Mouse (Mus musculus): ENCODE data around the gene Terf2ip. TPM values are rescaled to one million over a fixed set of nuclear protein-coding genes. Genes with fewer than 3 reads are reported as not detected.

The Terf2ip gene
- polyA plus RNA-seq, 1 experiment from 2014 or later: 64.6 TPM

DNA sequence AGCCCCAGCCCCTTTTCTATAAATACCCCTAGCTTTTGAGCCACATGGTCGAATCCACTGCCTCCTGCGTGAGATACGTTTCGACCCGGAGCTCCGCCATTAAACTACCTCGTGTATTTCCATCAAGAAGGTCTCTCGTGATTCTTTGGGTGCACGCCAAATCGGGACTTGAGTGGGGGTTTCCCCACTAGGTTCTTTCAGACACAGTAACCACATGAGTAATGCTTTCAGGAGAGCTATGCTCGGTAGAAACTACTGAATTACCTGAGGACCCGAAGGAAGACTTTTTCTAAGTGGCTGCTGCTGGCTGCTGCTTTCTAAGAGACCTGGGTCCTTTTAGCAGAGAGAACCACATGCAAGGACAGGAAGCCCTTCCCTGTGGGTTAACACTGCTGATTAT lies 37.1 kb upstream of the Terf2ip start:
- ATAC-seq: no peak
- peaks cover 4% of the 10 kb centered on the region; the same call in 1 of the 2 replicates for H3K36me3 ChIP-seq (ENCODE audit: control insufficient read depth, insufficient read depth)
- 97% methylated on average over 12 of the region's 12 CpGs for WGBS

DNA sequence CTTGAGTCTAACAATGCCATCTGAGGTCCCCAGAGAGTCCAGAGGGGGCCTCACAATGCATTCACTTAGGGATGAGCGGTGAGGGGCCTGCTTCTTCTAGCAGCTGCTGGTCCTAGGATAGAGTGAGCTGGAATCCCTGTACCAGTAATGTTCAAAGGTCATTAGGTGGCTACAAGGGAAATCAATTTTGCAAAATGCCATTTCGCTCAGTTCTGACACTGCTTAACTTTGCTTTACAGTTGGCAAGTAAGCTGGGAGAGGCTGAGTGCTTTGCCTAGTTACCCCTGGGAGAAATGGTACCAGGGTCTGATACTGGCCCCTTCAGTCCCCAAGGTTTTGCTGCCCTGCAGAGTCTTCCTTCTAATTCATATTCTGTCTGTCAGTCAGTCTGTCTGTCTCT lies 35.5 kb upstream of the Terf2ip start:
- Histone ChIP-seq H3K27me3 (replicated peaks; ENCODE audit: control insufficient read depth, insufficient read depth, low read length) (no peaks in the 10 kb centered on the region), H3K4me2 (ENCODE audit: low read length) (no peak overlapping the region), H3K36me3 (ENCODE audit: control insufficient read depth, insufficient read depth) (peaks cover 4% of the 10 kb centered on the region; the same call in 1 of the 2 replicates), H3K9ac (replicated peaks; ENCODE audit: low read depth, low read length) (no peak overlapping the region), H3K4me3 (replicated peaks; ENCODE audit: low read length) (no peak overlapping the region), H3K9me3 (ENCODE audit: control insufficient read depth, low read length) (no peaks in the 10 kb centered on the region), H3K4me1 (replicated peaks; ENCODE audit: control insufficient read depth, insufficient read depth, low read length) (no peaks in the 10 kb centered on the region), H3K27ac (ENCODE audit: low read length) (no peak overlapping the region)
- 98% methylated on average over 2 of the region's 2 CpGs for WGBS
- ATAC-seq: no peak

More for the DNA sequence above, 37.1 kb upstream of the Terf2ip start:
- H3K27me3 ChIP-seq (replicated peaks; ENCODE audit: control insufficient read depth, insufficient read depth, low read length): no peaks in the 10 kb centered on the region
- no peak overlapping the region for H3K4me3 ChIP-seq (replicated peaks; ENCODE audit: low read length)
- H3K27ac ChIP-seq (ENCODE audit: low read length): no peak overlapping the region
- H3K9me3 ChIP-seq (ENCODE audit: control insufficient read depth, low read length): no peaks in the 10 kb centered on the region
- no peak overlapping the region for H3K9ac ChIP-seq (replicated peaks; ENCODE audit: low read depth, low read length)
- no peaks in the 10 kb centered on the region for H3K4me1 ChIP-seq (replicated peaks; ENCODE audit: control insufficient read depth, insufficient read depth, low read length)
- H3K4me2 ChIP-seq (ENCODE audit: low read length): no peak overlapping the region

GRCm38 (mm10) chr8:111976326-111976725 lies 34.9 kb upstream of the Terf2ip start:
- no peak overlapping the region for H3K27ac ChIP-seq (ENCODE audit: low read length)
- H3K4me1 ChIP-seq (replicated peaks; ENCODE audit: control insufficient read depth, insufficient read depth, low read length): no peaks in the 10 kb centered on the region
- H3K4me3 ChIP-seq (replicated peaks; ENCODE audit: low read length): no peak overlapping the region
- no peak overlapping the region for H3K9ac ChIP-seq (replicated peaks; ENCODE audit: low read depth, low read length)
- no peaks in the 10 kb centered on the region for H3K27me3 ChIP-seq (replicated peaks; ENCODE audit: control insufficient read depth, insufficient read depth, low read length)
- H3K9me3 ChIP-seq (ENCODE audit: control insufficient read depth, low read length): no peaks in the 10 kb centered on the region
- H3K4me2 ChIP-seq (ENCODE audit: low read length): no peak overlapping the region
- 95% methylated on average over 2 of the region's 2 CpGs for WGBS
- peaks cover 4% of the 10 kb centered on the region; the same call in 1 of the 2 replicates for H3K36me3 ChIP-seq (ENCODE audit: control insufficient read depth, insufficient read depth)
- no peak for ATAC-seq

- no peaks in the 10 kb centered on the region for H3K4me1 ChIP-seq (replicated peaks; ENCODE audit: control insufficient read depth, insufficient read depth, low read length)
- 84% methylated on average over 10 of the region's 10 CpGs for WGBS
- H3K4me2 ChIP-seq (ENCODE audit: low read length): no peak overlapping the region
- H3K4me3 ChIP-seq (replicated peaks; ENCODE audit: low read length): no peak overlapping the region
- no peak overlapping the region for H3K27ac ChIP-seq (ENCODE audit: low read length)
- ATAC-seq: no peak
- no peaks in the 10 kb centered on the region for H3K9me3 ChIP-seq (ENCODE audit: control insufficient read depth, low read length)
- H3K36me3 ChIP-seq (ENCODE audit: control insufficient read depth, insufficient read depth): peaks cover 4% of the 10 kb centered on the region; the same call in 1 of the 2 replicates
- H3K9ac ChIP-seq (replicated peaks; ENCODE audit: low read depth, low read length): no peak overlapping the region
- H3K27me3 ChIP-seq (replicated peaks; ENCODE audit: control insufficient read depth, insufficient read depth, low read length): no peaks in the 10 kb centered on the region
Observed at GRCm38 (mm10) chr8:111978147-111978546, 33.1 kb upstream of the Terf2ip start.

GRCm38 (mm10) chr8:111982116-111982515 lies 29.1 kb upstream of the Terf2ip start:
- H3K9ac ChIP-seq (replicated peaks; ENCODE audit: low read depth, low read length): no peak overlapping the region
- peaks cover 11% of the 10 kb centered on the region; the same call in 1 of the 2 replicates for H3K36me3 ChIP-seq (ENCODE audit: control insufficient read depth, insufficient read depth)
- WGBS: 82% methylated on average over 7 of the region's 7 CpGs
- H3K9me3 ChIP-seq (ENCODE audit: control insufficient read depth, low read length): no peaks in the 10 kb centered on the region
- H3K4me3 ChIP-seq (replicated peaks; ENCODE audit: low read length): no peak overlapping the region
- no peak overlapping the region for H3K4me2 ChIP-seq (ENCODE audit: low read length)
- no peak overlapping the region for H3K27ac ChIP-seq (ENCODE audit: low read length)
- no peaks in the 10 kb centered on the region for H3K4me1 ChIP-seq (replicated peaks; ENCODE audit: control insufficient read depth, insufficient read depth, low read length)
- no peak for ATAC-seq
- H3K27me3 ChIP-seq (replicated peaks; ENCODE audit: control insufficient read depth, insufficient read depth, low read length): no peaks in the 10 kb centered on the region

DNA sequence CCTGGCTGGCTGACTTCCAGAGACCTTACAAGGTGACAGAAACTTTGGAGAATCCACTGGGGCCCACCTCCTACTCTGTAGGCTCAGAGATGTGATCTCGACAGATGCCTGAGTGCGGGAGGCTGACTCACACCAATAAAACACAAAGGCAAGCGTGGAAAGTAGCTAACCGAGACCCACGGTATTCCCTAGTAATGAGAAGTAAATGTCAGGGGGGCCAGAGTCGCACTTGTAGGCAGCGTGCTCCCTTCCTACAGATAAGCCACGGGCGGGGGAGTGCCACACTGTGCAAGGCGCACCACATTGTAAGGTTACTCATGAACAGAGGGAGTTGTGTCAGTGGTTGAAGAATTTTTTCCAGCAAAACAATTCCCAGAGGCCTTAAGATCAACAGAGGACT lies 26.7 kb upstream of the Terf2ip start:
- Histone ChIP-seq H3K4me3 (replicated peaks; ENCODE audit: low read length) (no peak overlapping the region), H3K9me3 (ENCODE audit: control insufficient read depth, low read length) (no peaks in the 10 kb centered on the region), H3K27ac (ENCODE audit: low read length) (no peak overlapping the region), H3K36me3 (ENCODE audit: control insufficient read depth, insufficient read depth) (peaks cover 7% of the 10 kb centered on the region; the same call in 1 of the 2 replicates), H3K27me3 (replicated peaks; ENCODE audit: control insufficient read depth, insufficient read depth, low read length) (no peaks in the 10 kb centered on the region), H3K4me2 (ENCODE audit: low read length) (no peak overlapping the region), H3K4me1 (replicated peaks; ENCODE audit: control insufficient read depth, insufficient read depth, low read length) (no peaks in the 10 kb centered on the region), H3K9ac (replicated peaks; ENCODE audit: low read depth, low read length) (no peak overlapping the region)
- 90% methylated on average over 10 of the region's 10 CpGs for WGBS
- ATAC-seq: no peak

- no peaks in the 10 kb centered on the region for H3K27me3 ChIP-seq (replicated peaks; ENCODE audit: control insufficient read depth, insufficient read depth, low read length)
- peaks cover 7% of the 10 kb centered on the region for H3K4me1 ChIP-seq (replicated peaks; ENCODE audit: control insufficient read depth, insufficient read depth, low read length)
- no peak for ATAC-seq
- no peak overlapping the region for H3K4me2 ChIP-seq (ENCODE audit: low read length)
- H3K9me3 ChIP-seq (ENCODE audit: control insufficient read depth, low read length): no peaks in the 10 kb centered on the region
- WGBS: 13% methylated on average over 7 of the region's 7 CpGs
- no peak overlapping the region for H3K9ac ChIP-seq (replicated peaks; ENCODE audit: low read depth, low read length)
- H3K27ac ChIP-seq (ENCODE audit: low read length): no peak overlapping the region
- H3K36me3 ChIP-seq (ENCODE audit: control insufficient read depth, insufficient read depth): peaks cover 11% of the 10 kb centered on the region; the same call in 1 of the 2 replicates
- H3K4me3 ChIP-seq (replicated peaks; ENCODE audit: low read length): no peak overlapping the region
Observed at GRCm38 (mm10) chr8:111989911-111990310, 21.3 kb upstream of the Terf2ip start.

GRCm38 (mm10) chr8:111991278-111991677 lies 19.9 kb upstream of the Terf2ip start:
- Histone ChIP-seq H3K36me3 (ENCODE audit: control insufficient read depth, insufficient read depth) (peaks cover 16% of the 10 kb centered on the region), H3K4me3 (replicated peaks; ENCODE audit: low read length) (peak overlapping the region; percentile 86), H3K9me3 (ENCODE audit: control insufficient read depth, low read length) (no peaks in the 10 kb centered on the region), H3K9ac (replicated peaks; ENCODE audit: low read depth, low read length) (peak overlapping the region; percentile 78; the same call in 1 of the 2 replicates), H3K4me1 (replicated peaks; ENCODE audit: control insufficient read depth, insufficient read depth, low read length) (peaks cover 7% of the 10 kb centered on the region), H3K4me2 (ENCODE audit: low read length) (peak overlapping the region; percentile 69), H3K27ac (ENCODE audit: low read length) (no peak overlapping the region), H3K27me3 (replicated peaks; ENCODE audit: control insufficient read depth, insufficient read depth, low read length) (no peaks in the 10 kb centered on the region)
- ATAC-seq: no peak
- 47% methylated on average over 8 of the region's 8 CpGs for WGBS

- WGBS: 4% methylated on average over 32 of the region's 33 CpGs
- H3K4me2 ChIP-seq (ENCODE audit: low read length): peak within 1 kb of the TSS; percentile 69
- no peak within 1 kb of the TSS for H3K27ac ChIP-seq (ENCODE audit: low read length)
- ATAC-seq: peak; percentile 98
- no peaks in the 10 kb centered on the region for H3K27me3 ChIP-seq (replicated peaks; ENCODE audit: control insufficient read depth, insufficient read depth, low read length)
- peak within 1 kb of the TSS; percentile 78 for H3K9ac ChIP-seq (replicated peaks; ENCODE audit: low read depth, low read length)
- peaks cover 23% of the 10 kb centered on the region for H3K36me3 ChIP-seq (ENCODE audit: control insufficient read depth, insufficient read depth)
- peaks cover 7% of the 10 kb centered on the region for H3K4me1 ChIP-seq (replicated peaks; ENCODE audit: control insufficient read depth, insufficient read depth, low read length)
- H3K9me3 ChIP-seq (ENCODE audit: control insufficient read depth, low read length): no peaks in the 10 kb centered on the region
- peak within 1 kb of the TSS; percentile 86 for H3K4me3 ChIP-seq (replicated peaks; ENCODE audit: low read length)
Observed at GRCm38 (mm10) chr8:111992013-111992702, 19.0 kb upstream of the Terf2ip start, which contains the start of gene Adat1. Gene Adat1 (minus strand): TSS chr8:111992302.
